Mouse (Mus musculus) embryo, embryonic 9.5 days (tissue): ENCODE data around the gene Atp8a1.
A peak's percentile ranks its signal among the peaks of the same experiment; 100 is the strongest.

Experiments
- DNase-seq: peaks from one replicate; pipeline ENCODE4 v3.0.0-alpha.2; 2017; ENCODE audit errors: extremely low spot score

Atp8a1 gene

DNA sequence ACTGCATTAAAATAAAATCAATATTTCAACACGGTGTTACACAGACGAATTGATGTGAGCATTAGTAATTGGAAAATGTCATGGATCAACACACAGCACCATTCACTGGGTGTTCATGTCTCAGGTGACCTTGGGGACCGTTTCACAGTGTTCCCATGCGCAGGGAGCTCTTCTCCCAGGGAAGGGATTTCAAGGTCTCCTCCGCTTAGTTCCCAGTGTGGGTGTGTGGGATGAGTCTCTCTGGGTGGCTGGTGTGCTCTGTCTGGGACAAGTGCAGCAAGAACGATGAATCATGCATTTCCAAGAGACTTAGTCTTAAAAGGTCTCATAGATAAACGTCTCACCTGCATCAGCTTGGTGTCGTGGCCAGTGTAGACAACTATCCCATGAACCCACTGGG, 78.5 kb downstream of the Atp8a1 start:
- no peak for DNase-seq

DNA sequence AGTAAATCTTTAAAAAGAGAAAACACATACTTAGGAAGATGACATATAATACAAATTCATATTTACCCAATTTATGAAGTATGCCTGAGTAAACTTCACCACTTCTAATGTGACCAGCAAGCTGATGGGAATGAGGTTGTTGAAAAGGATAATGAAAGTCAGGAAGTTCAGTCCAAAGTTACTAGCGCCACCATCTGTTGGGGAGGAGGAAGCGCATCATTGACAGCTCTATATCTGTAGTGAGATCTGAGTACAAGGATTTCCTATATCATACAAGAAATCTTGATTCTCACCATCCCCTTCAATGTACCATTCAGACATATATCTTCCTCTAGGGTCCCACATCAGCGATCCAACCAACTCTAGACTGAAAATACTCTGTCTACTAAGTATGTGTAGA, 82.4 kb downstream of the Atp8a1 start:
- DNase-seq, result no peak

DNA sequence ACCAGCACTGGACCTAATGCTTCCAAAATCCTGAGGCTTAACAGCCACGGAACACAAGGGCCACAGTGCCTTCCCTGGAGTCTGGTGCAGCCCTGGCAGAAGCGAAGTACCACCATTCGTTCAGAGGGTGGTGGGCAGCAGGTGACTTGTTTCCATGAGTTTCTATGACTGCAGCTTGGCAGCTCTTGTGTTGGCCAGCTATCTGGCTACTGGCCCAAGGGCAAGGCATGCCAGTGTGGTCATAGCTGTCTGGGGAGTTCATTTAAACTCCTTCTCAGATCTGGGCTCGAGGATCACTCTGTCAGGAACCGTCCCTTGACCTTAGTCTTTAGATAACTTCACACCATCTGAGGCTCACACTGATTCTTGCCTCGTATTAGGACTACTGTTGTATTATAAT, 89.1 kb downstream of the Atp8a1 start:
- DNase-seq, result no peak

DNA sequence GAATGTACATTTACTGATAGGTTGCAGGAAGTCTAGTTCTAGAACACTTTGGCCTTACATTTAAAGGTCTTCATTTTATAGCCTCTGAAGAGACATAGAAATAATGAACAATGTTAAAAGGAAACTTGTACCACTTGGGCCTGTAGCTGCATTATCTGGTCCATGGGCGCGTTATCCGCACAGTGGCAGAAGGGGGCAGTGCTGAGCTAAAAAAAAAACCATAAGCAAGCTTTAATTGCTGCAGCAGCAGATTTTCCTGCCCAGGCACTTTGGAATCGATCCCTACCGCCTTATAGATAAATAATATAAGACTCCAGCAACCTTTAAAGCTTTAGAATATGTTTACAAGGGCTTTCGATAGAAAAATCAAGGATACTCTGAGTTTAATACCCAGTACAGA, 91.1 kb downstream of the Atp8a1 start:
- DNase-seq, result peak; percentile 55

DNA sequence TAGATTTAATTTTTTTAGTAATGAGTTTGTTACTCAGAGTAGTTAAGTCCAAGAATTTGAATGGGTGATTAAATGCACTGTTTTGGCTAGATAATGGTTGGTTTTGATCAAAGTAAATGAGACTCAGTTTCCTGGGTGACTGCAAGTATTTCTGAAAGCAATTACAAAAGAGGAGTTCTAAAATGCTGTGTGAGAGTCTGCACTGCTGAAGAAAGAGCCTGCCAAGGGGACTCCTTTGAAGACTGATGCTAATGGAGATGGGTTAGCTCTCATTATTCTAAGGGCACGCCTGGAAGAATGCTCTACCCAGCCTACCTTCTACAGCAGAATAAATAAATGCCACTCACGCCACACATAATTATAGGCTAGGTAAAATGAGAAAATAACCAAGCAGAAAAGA, 94.2 kb downstream of the Atp8a1 start:
- peak; percentile 12 for DNase-seq

DNA sequence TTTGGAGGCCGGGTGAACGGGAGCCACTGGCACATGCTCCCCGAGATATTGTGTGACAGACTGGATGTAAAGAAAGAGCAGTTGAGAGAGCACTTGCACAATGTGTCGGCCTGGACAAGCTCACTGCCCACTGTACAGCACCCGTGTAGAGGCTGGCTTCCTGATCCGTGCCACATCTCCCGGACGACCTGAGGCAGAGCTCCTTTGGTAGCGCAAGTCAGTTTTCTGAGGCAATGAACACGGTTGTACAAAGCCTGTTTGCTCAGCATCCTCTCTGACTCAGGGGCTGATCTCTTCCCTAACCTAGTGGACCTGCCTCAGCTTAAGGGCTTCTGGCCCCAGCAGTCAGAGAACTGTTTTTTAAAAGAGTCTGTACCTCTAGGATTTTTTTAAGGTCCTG, 94.6 kb downstream of the Atp8a1 start:
- DNase-seq, result peak; percentile 22

DNA sequence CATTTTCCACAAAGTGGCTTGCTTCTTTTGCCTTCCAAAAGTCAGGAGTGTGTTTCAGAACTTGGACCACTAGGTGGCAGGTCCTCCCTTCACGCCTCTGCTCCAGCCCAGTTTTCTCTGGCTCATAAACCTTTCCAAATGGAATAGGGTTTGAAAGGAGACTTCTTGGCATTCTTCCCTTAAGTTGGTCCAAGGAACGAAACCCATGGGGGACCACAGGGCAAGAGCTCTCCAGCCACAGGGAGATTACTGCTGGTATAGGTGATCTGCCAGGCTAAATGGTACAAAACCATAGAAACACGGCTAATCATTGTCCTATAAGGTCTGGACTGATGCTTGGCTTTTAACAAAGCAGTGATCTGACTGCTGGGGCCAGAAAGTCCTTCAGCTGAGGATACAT, 95.2 kb downstream of the Atp8a1 start:
- DNase-seq, result peak; percentile 50

DNA sequence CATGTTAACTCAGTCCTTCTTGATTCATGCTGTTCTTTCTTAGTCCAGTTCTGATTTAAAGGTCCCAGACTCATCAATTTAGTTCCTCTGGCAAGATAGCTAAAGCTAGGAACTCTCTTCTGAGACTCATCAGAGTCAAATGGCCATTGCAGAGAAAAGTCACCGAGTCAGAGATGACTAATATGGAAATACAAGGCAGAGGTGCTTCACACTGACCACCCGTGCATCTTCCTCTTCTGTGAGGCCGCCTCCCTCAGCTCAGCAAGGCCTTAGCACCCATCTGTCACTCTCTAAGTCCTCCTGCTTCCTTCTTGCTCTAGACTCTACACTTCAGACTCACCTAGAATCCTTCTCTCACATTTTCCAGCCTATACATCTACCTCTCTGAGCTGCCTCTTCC, 108.0 kb downstream of the Atp8a1 start:
- no peak for DNase-seq

DNA sequence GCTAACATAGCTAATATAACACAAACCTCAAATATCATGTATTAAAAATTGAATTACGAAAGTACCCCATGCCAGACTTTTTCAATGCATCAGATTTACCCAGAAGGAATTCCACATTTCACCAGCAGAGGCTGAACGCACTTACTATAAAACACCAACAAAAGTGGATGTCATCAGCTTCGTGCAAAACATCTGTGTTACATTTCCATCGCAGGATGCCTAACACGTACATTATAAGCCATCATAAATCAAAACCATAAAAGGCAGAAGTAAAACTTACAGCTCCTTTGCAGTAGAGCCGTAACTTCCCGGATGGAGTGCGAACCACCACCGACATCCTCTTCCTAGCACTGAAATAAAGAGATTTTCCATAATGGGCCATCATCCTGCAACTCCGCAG, 109.1 kb downstream of the Atp8a1 start:
- DNase-seq, result no peak

DNA sequence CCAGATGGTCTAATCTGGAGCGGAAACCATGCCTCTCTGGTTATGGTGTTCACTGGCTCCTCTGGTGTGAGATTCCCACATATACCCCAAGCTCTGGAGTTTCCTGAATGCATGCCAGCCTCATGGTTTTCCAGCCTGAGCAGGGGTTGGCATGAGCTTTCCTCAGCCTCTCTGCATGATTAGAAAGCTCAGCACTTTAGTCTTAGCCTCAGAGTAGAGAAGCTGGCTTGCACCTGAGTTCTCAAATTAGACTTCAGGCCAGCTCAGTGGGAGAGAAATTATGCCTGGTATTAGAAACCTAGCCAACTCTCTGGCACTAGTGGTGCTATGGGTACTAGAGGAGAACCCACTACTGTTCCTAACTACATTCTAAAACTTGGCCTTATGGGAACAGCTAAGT, 111.5 kb downstream of the Atp8a1 start:
- no peak for DNase-seq

DNA sequence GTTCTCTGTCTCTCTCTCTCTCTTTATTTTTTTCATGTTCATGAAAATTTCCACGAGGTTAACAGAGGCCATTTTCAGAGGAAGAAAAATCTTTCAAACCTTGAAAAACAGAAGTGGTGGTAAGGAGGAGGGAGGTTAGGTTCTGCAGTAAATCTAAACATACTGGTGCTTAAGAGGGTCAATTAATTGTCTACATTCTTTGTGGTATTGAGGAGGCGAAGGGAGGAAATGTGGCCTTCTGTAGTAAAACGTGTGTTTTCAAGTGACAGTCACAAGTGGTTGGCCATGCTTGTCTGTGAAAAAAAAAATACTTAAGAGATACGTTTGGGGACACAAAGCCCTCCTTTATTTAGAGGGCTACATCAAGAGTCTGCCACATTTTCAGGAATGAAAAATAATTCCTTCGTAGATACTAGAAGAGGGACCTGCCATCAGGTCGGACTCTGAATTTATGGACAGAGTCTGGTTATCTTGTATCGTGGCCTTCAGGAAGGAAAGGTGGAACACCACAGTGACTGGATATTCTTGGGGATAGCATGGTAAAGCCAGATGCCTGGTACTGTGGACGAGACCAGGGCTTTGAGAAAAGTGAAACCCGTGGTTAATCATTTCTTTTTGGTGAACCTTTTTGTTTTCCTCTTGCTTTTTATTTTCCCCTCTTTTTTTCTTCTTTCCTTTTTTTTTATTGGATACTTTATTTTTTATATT, 113.5 kb downstream of the Atp8a1 start:
- DNase-seq, result no peak

DNA sequence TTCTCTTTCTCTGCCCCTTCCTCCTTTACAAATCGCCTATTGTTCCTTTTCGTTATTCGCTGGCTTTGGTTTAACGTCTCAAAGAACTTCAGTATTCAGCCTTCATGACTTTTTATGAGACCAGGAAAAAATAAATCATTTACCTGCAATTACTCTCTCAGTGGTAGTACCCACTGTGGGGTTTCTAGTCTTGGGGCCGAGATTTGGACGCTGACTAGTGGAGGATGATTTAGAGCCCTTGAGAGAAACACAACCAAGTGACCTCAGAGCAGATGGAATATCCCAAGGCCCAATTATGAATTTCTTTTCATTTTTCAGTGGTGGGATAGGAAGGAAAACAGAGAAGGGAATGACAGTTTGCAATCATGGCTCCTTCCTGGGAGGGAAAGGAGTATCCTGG, 114.1 kb downstream of the Atp8a1 start:
- no peak for DNase-seq

DNA sequence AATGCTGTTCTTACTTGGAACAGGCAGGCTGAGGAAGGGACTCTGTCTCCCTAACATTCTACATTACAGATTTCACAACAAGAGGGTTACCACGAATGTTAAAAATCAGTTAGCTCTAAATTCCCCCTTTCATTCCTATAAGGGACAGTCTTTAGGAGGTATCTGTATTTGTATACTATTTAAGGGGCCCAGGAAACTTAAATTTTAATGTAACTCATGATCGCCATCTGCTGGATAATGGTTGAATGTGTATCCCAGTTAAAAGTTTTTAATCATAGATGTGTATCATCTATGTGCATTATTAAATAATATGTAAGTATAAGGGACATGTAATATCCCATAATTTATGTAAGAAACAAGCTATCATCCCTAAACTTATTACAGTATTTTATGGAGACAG, 119.5 kb downstream of the Atp8a1 start:
- peak; percentile 23 for DNase-seq

DNA sequence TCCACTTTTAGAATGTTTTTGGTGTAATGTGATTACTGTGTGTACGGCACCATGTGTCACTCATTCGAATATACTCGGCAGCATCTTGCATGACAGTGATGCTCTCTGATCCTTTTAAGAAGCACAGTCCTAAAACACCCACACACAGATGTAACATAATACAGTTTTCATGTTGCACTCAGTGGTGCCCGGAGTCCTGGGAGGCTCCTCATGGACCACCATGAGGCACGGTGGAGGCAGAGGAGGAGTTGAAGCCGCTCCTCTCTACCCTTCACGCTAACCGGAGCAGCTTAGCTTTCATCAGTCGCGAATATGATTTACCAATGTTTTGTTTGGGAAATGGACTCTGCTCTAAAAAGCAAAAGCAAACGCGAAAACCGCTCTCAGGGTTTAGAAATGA, 120.4 kb downstream of the Atp8a1 start:
- DNase-seq, result no peak

DNA sequence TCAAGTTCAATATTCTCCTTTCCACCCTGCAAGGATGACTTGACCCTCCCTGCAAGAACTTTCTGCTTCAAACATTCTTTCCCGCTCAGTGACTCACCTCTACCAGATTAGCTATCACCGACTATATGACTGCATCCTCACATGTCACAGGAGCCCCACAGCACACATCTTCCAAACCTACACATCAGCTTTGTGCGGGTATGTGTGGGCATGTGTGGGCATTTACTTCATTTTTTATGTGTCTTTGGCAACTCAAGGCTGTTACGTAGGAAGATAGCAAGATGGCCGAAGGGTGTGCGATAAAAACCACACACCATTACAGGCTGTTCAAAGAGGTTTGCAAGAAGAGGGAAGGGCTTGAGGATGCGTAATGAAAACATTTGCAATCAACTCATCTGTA, 145.6 kb downstream of the Atp8a1 start:
- DNase-seq, result no peak

DNA sequence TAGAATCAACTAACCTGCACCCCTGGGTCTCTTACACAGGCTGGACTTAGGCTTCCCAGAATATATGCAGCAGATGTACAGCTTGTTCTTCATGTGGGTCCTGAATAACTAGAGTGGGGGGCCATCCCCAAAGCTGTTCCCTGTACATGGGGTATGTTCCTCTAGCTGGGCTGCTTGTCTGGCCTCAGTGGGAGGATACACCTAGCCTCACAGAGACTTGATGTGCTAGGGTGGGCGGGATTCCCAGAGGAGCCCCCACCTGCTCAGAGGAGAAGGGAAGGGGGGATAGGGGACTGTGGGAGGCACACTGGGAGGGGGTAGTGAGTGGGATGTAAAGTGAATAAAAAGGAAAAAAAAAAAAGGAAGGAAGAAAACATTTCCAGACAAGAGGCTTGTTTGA, 147.8 kb downstream of the Atp8a1 start:
- no peak for DNase-seq

DNA sequence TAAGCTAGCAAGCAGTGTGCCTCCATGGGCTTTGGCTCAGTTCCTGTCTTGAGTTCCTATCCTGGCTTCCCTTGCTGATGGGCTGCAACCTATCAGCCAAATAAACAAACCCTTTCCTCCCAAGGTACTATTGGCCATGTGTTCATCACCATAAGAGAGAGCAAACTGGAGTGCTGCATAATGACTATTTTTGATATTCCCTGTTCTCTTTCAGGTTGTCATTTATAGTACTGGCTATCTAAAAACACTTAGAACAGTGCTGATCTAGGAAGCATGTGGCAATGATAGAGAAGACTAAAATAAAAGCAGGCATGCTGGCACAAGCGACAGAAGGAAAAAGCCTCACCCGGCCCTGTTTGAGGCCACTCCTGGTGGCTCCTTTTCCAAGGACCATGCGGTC, 149.1 kb downstream of the Atp8a1 start:
- DNase-seq, result no peak

DNA sequence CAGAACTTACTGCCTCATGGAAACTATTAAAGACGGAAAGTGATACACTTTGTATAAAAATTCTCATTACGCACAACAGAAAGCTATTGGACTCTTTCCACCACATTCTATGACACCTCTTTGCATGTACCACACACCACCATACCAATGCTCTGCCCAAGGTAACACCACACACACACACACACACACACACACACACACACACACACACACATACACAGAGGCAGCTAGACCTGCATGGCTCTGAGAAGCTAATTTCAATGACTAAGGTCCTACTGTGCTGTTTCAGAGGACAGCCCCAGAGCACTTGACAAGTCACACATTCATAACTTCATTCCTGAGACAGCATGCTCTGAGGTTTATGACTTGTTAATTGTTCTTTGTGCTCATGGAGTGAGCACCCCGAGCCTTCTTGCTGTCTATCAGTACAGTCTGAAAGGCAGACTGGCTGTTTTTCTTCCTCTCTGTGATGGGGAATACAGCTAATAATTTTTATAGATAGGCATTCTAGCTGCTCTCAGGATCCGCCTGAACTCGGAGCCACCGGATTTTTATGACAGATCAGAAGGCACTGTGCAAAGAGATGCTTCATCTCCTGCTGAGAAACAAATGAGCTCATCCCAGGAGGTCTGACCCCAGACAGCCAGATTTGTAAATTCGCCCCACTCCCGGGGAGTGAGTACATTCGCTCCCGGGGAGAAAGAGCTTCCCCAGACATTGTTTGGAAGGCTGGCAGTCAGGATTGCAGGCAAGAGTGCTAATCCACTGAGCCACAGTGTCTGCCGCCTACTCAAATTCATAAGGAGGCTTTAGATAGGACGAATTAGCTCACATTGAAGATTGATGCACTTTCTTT, 150.3 kb downstream of the Atp8a1 start:
- peak; percentile 20 for DNase-seq

DNA sequence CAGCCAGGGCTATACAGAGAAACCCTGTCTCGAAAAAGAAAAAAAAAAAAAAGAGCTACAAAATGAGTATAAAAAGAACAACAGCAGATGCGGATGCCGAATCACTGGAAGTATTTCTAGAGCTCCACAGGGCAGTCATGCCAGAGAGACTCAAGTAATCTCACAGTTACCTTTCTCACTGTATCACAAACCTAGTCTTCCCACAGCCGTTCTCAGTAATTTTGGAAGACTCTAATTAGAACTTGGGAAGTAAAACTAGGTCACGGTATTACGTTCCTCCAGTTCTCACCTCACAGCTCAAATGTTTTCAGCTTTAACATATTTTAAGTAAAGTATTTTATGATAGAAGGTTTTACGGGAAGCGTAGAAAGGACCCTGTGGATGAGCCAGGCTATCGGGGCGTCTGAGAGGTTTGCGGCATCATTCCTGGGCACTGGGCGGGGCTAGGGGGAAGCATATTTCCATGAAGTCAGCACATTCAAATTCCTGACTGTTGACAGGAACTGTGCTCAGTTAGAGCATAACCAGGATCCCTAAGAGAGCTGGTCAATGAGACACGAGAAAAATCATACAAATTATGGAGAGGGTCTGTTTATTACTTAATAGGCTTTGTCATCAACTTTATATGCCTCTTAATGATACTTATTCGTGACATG, 152.1 kb downstream of the Atp8a1 start:
- no peak for DNase-seq

DNA sequence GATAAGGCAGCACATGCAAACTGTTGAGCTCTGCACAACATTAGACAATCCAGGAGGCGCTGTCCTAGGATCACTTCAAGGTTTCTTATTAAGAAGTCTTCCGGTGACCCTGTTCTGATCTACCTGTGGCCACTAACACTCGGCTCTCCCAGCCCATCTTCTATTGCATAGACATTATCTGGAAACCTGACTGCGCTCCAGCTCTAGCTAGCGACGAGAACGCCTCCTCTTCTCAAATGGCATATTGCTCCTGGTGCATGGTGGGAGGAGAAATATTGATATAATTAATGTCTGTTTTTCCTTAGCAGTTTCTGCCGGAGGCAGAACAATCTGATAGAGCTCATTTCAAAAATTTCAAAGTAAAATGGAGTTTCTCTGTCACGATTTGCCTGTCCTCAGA, 156.9 kb downstream of the Atp8a1 start:
- no peak for DNase-seq

DNA sequence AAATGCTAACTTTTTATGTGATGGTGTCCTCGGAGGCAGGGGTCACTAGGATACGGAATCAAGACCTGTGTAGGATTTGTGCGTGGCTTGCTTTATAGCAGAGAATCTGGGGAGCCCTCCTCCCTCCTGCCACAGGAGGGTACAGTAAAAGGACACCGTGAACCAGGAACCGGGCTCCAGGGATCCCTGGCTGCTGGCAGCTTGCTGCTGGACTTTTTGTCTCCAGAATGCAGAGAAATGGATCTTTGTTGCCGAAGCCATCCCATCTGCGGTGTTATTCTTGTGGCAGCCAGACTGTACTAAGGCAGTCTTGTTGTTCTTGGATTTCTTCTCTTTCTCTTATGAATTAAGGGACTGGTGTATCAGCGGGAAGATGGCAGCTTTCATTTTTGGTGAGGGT, 159.2 kb downstream of the Atp8a1 start:
- no peak for DNase-seq

DNA sequence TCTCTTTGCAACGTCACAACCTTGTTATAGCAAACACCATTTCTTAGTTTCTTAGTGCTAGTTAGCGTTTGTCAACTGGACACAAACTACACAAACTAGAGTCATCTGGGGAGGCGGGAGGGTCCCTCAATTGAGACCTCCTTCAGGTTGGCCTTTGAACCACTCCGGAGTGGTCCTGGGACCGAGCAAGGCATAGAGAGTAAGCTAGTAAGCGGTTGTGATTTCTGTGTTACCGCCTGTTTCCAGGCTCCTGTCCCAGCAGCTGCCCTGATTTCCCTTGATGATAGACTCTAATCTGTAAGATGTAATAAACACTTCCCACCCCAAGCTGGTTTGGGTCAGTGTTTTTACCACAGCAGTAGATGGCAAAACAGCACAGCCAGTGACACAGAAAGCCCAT, 161.3 kb downstream of the Atp8a1 start:
- DNase-seq, result no peak

DNA sequence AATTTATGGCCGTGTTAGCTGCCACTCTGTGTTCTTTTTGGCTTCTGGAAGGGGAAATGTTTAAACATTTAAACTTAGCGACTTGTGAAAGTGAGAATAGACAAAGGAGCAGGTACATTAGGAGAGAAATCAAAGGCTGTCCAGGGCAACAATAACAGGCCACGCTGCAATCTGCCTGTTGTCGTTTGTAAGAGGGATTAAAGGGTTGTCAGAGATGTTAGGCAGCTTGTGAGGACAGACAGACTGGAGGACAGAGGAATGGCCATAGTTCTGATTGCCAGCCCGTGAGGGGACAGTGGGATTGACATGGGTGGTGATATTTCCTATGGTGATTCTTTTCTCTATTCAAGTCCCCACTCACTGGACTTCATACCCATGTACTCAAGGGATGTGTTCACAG, 161.8 kb downstream of the Atp8a1 start:
- DNase-seq, result no peak
